Mouse (Mus musculus): Measurements from ENCODE around the gene Adgrl1. TPM values are rescaled to one million over a fixed set of nuclear protein-coding genes. Genes with fewer than 3 reads are reported as not detected.

The Adgrl1 gene
- 10 to 100 TPM; 58.4 to 97.0 TPM for total RNA-seq (2021)
- polyA plus RNA-seq (2012; rRNA removed): 101 and 112 TPM in 2 replicates
- long read RNA-seq, partial matches to known transcripts: 14 of 21 reads
- long read RNA-seq, other reads (novel, unspliced or antisense): 7 of 21 reads

GRCm38 (mm10) chr8:83899363-83900252 is at the start of gene Adgrl1:
Gene Adgrl1, plus strand, starts transcription at chr8:83900105.
- DNase-seq: peak; percentile 94

GRCm38 (mm10) chr8:83852329-83852728 is 47.6 kb upstream of the Adgrl1 start:
- no peak for DNase-seq

GRCm38 (mm10) chr8:83853323-83854050 is 46.4 kb upstream of the Adgrl1 start:
- DNase-seq: no peak

- no peak for DNase-seq
Measured at GRCm38 (mm10) chr8:83856486-83857065, 43.3 kb upstream of the Adgrl1 start.

GRCm38 (mm10) chr8:83862439-83863268 is 37.3 kb upstream of the Adgrl1 start:
- DNase-seq: no peak

- DNase-seq: peak; percentile 54
Measured at GRCm38 (mm10) chr8:83874881-83875655, 24.8 kb upstream of the Adgrl1 start.

GRCm38 (mm10) chr8:83875656-83876040 is 24.3 kb upstream of the Adgrl1 start:
- DNase-seq: peak; percentile 29

- no peak for DNase-seq
Measured at GRCm38 (mm10) chr8:83876080-83876837, 23.6 kb upstream of the Adgrl1 start.

- DNase-seq: peak; percentile 12
Measured at GRCm38 (mm10) chr8:83876838-83877223, 23.1 kb upstream of the Adgrl1 start.

GRCm38 (mm10) chr8:83888409-83888808 is 11.5 kb upstream of the Adgrl1 start:
- DNase-seq: no peak

- no peak for DNase-seq
Measured at GRCm38 (mm10) chr8:83892061-83892460, 7.8 kb upstream of the Adgrl1 start.

GRCm38 (mm10) chr8:83893915-83894314 is 6.0 kb upstream of the Adgrl1 start:
- DNase-seq: peak; percentile 77

- peak; percentile 56 for DNase-seq
Measured at GRCm38 (mm10) chr8:83895894-83896293, 4.0 kb upstream of the Adgrl1 start.

GRCm38 (mm10) chr8:83896461-83896860 is 3.4 kb upstream of the Adgrl1 start:
- no peak for DNase-seq

- peak; percentile 63 for DNase-seq
Measured at GRCm38 (mm10) chr8:83897211-83897610, 2.7 kb upstream of the Adgrl1 start.

- peak; percentile 36 for DNase-seq
Measured at GRCm38 (mm10) chr8:83898456-83898855, 1.4 kb upstream of the Adgrl1 start.

GRCm38 (mm10) chr8:83898985-83899362 is 931 bp upstream of the Adgrl1 start:
- DNase-seq: peak; percentile 71

GRCm38 (mm10) chr8:83900266-83900956 is 506 bp downstream of the Adgrl1 start:
- DNase-seq: no peak

- DNase-seq: no peak
Measured at GRCm38 (mm10) chr8:83900957-83901270, 1.0 kb downstream of the Adgrl1 start.
